Mouse (Mus musculus) forelimb bud, embryonic 11.5 days (tissue): ENCODE data around the gene Trmt112.

Source experiments
- DNase-seq: peaks from one replicate; pipeline ENCODE4 v3.0.0-alpha.2; 2012; ENCODE audit warnings: low read depth, low spot score

Trmt112 gene

GRCm38 (mm10) chr19:6925611-6926329 is 16.3 kb downstream of the Trmt112 start:
- DNase-seq: no peak

GRCm38 (mm10) chr19:6926559-6927255 is 17.2 kb downstream of the Trmt112 start:
- DNase-seq: peak; percentile 51

GRCm38 (mm10) chr19:6928080-6928479 is 18.6 kb downstream of the Trmt112 start:
- DNase-seq: no peak

GRCm38 (mm10) chr19:6931002-6931401 is 21.5 kb downstream of the Trmt112 start:
- no peak for DNase-seq

GRCm38 (mm10) chr19:6932018-6932417 is 22.5 kb downstream of the Trmt112 start:
- DNase-seq: no peak

- no peak for DNase-seq
Observed at GRCm38 (mm10) chr19:6933102-6933435, 23.6 kb downstream of the Trmt112 start.

GRCm38 (mm10) chr19:6933436-6934194 is 24.1 kb downstream of the Trmt112 start:
- no peak for DNase-seq

GRCm38 (mm10) chr19:6934195-6934977 is 24.9 kb downstream of the Trmt112 start, which contains the start of gene Kcnk4:
Kcnk4 (minus strand) TSS chr19:6934515.
- no peak for DNase-seq

GRCm38 (mm10) chr19:6936299-6936698 is 26.8 kb downstream of the Trmt112 start:
- no peak for DNase-seq

GRCm38 (mm10) chr19:6937541-6938465 is 28.3 kb downstream of the Trmt112 start:
- no peak for DNase-seq

- DNase-seq: no peak
Observed at GRCm38 (mm10) chr19:6939106-6940002, 29.9 kb downstream of the Trmt112 start.

GRCm38 (mm10) chr19:6940396-6941351 is 31.2 kb downstream of the Trmt112 start:
- DNase-seq: no peak

- peak; percentile 93 for DNase-seq
Observed at GRCm38 (mm10) chr19:6941372-6942248, 32.1 kb downstream of the Trmt112 start, which contains the start of gene Bad. Bad (plus strand) TSS chr19:6941861.

- peak; percentile 82 for DNase-seq
Observed at GRCm38 (mm10) chr19:6942249-6942691, 32.8 kb downstream of the Trmt112 start, which contains the start of gene Gpr137. Gpr137 (minus strand) TSS chr19:6942480.

- DNase-seq: no peak
Observed at GRCm38 (mm10) chr19:6942764-6943163, 33.3 kb downstream of the Trmt112 start.

- no peak for DNase-seq
Observed at GRCm38 (mm10) chr19:6943709-6944108, 34.2 kb downstream of the Trmt112 start.

GRCm38 (mm10) chr19:6947742-6948141 is 38.2 kb downstream of the Trmt112 start:
- no peak for DNase-seq
